Mouse (Mus musculus) lung, adult 2 months (tissue): ENCODE results near the gene Foxl1. TPM values are rescaled to one million over a fixed set of nuclear protein-coding genes. Genes with fewer than 3 reads are reported as not detected.

Experiments
- DNase-seq: peaks from one replicate; pipeline ENCODE4 v3.0.0; 2022
- H3K4me1 ChIP-seq: fragments of 200-500 bp; 2 replicates; pipeline ENCODE4 v1.6.1; 2011; ENCODE audit warnings: low read length; ENCODE audit not compliant: control insufficient read depth, insufficient read depth
- H3K4me3 ChIP-seq: fragments of 200-500 bp; replicated peaks from 2 replicates; pipeline ENCODE3; 2011; ENCODE audit warnings: low read depth, mild to moderate bottlenecking, control low read depth, low read length; ENCODE audit errors: extremely low read depth
- CTCF ChIP-seq: fragments of 200-500 bp; IDR thresholded peaks from 2 replicates; pipeline ENCODE4 v1.5.1; 2011; ENCODE audit warnings: mild to moderate bottlenecking, low read length, control low read depth; ENCODE audit not compliant: insufficient read depth
- POLR2A ChIP-seq: fragments of 200-500 bp; IDR thresholded peaks from 2 replicates; pipeline ENCODE4 v1.6.1; 2011; ENCODE audit warnings: low read depth, mild to moderate bottlenecking, control low read depth, low read length, borderline replicate concordance; ENCODE audit errors: extremely low read depth
- WGBS: fragments of 180-500 bp; shearing (Covaris S2); methylation state at CpG from one replicate; pipeline ENCODE4 v1.1.7; 2018; 5-methylcytosine and 5-hydroxymethylcytosine counted together
- polyA plus RNA-seq: library from polyadenylated mRNA; depleted of rRNA; stranded (reverse); fragments of >200 nt; gene quantifications from 2 replicates; pipeline ENCODE4 v1.2.3, GENCODE M21; 2012; rRNA removed

Foxl1 gene
- polyA plus RNA-seq, 1 experiment: 2.5 TPM

- Histone ChIP-seq H3K4me1 (0 out of 2 replicates have a peak, but pooled peaks cover 2% of the 10 kb centered on the region), H3K4me3 (no peak overlapping the region)
- 74% methylated on average over 10 of the region's 10 CpGs for WGBS
- TF ChIP-seq CTCF (no peak), POLR2A (no peak)
- DNase-seq: no peak
Measured at GRCm38 (mm10) chr8:121174178-121174577, 46.4 kb downstream of the Foxl1 start.

GRCm38 (mm10) chr8:121174721-121175539 lies 47.2 kb downstream of the Foxl1 start:
- WGBS: 39% methylated on average over 30 of the region's 30 CpGs
- 0 out of 2 replicates have a peak, but pooled peaks cover 2% of the 10 kb centered on the region for H3K4me1 ChIP-seq
- no peak overlapping the region for H3K4me3 ChIP-seq
- no peak for DNase-seq
- TF ChIP-seq POLR2A (no peak), CTCF (no peak)

GRCm38 (mm10) chr8:121175540-121176090 lies 47.9 kb downstream of the Foxl1 start:
- no peak for DNase-seq
- no peak overlapping the region for H3K4me3 ChIP-seq
- TF ChIP-seq CTCF (no peak), POLR2A (no peak)
- H3K4me1 ChIP-seq: 0 out of 2 replicates have a peak, but pooled peaks cover 2% of the 10 kb centered on the region
- WGBS: 80% methylated on average over 8 of the region's 8 CpGs

GRCm38 (mm10) chr8:121176291-121176690 lies 48.6 kb downstream of the Foxl1 start:
- H3K4me3 ChIP-seq: no peak overlapping the region
- H3K4me1 ChIP-seq: 0 out of 2 replicates have a peak, but pooled peaks cover 2% of the 10 kb centered on the region
- no peak for DNase-seq
- 37% methylated on average over 3 of the region's 3 CpGs for WGBS
- TF ChIP-seq CTCF (no peak), POLR2A (no peak)

Other genes starting within 250 kb of the Foxl1 start
- gene Foxf1, start 43.6 kb upstream of the Foxl1 start, polyA plus RNA-seq: 194 and 406 TPM in 2 replicates
- gene Mthfsd, start 19.5 kb upstream of the Foxl1 start, polyA plus RNA-seq: 44.7 and 51.6 TPM in 2 replicates
- gene Foxc2, start 11.8 kb upstream of the Foxl1 start, polyA plus RNA-seq: 1.4 and 1.6 TPM in 2 replicates